Mouse (Mus musculus) left cerebral cortex, postnatal 14 days (tissue): ENCODE results near the gene Polr2f. TPM values are rescaled to one million over a fixed set of nuclear protein-coding genes. Genes with fewer than 3 reads are reported as not detected.

Experiments
- DNase-seq, 2 experiments: peaks; one replicate each; pipeline ENCODE4 v3.0.0; 2021 to 2022; ENCODE audit warnings: low spot score in 2 of 2, mixed read lengths in 1 of 2
- intact Hi-C: fragments of 180-260 bp; cut with DNase I; formaldehyde crosslinking; loops from one replicate; pipeline ENCODE4 v1.15.1; 2025
- total RNA-seq, 2 experiments: library from RNA; stranded (reverse); gene quantifications; 2 replicates each; pipeline ENCODE4 v1.2.3; 2021

The Polr2f gene
- total RNA-seq, 2 experiments from 2014 or later = 109 to 114 TPM

DNA sequence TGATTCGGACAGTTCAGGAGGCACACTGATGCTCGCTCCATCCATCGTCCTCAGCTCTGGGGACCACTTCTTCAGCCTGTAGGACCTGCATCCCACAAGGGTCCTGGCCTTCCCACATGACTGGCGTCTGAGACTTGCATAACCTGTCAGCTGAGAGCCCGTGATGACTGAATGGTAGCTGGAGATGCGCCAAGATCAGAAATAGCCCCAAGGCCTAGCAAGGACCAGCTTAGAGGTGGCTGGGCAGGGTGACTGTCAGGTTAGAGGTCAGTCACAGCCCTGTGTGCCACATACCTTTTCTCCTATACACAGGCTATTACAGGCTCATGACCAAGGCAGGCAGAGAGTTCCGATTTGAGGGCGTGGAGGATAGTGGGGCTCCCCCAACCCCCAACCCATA lies 54.7 kb downstream of the Polr2f start:
- DNase-seq = no peak

DNA sequence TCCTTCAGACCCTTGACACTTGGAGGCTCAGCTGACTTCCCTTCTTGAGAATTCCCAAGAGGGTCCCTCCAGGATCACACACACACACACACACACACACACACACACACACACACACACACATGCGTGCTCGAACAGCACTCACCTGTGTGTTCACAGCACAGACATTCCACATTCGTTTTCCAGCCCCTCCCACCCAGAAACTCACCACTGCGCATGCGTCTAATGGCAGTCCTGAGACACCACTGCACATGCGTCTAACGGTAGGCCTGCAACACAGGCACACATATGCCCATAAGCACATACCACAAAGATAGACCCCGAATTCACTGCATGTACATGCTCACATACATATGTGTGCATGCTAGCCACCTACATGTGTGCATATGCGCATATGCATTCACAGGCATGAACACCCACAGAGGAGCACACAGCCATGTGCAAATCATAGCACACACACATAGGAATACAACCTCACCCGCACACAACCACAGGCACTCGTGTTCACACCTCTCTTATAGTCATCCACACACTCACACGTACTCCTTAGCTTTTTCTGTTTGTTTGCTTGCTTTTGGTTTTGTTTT lies 58.7 kb downstream of the Polr2f start:
- intact Hi-C loops = no loop called here
- no peak for DNase-seq

More for the DNA sequence above, 54.7 kb downstream of the Polr2f start:
- intact Hi-C loops = no loop called here

Other genes with a start within 250 kb of the Polr2f start
- under 1 TPM in 1 of 2 experiments, not detected in 1; 0.23 TPM for gene Gm49510, start 241.3 kb upstream of the Polr2f start, total RNA-seq
- 10 to 100 TPM; 13.4 TPM for gene Sh3bp1, start 241.2 kb upstream of the Polr2f start, total RNA-seq
- 100 to 1,000 TPM; 167 to 179 TPM for gene Pdxp, start 227.1 kb upstream of the Polr2f start, total RNA-seq
- 10 to 100 TPM; 19.2 to 22.6 TPM for gene Lgals1, start 214.3 kb upstream of the Polr2f start, total RNA-seq
- gene Nol12, start 206.1 kb upstream of the Polr2f start, total RNA-seq = 10 to 100 TPM; 35.3 to 39.9 TPM
- gene Triobp, start 193.3 kb upstream of the Polr2f start, total RNA-seq = 10 to 100 TPM; 23.0 to 23.6 TPM
- gene H1f0, start 112.6 kb upstream of the Polr2f start, total RNA-seq = 10 to 100 TPM; 73.5 to 88.2 TPM
- gene Galr3, start 99.1 kb upstream of the Polr2f start, total RNA-seq = under 1 TPM in 1 of 2 experiments, not detected in 1; 0.44 TPM
- gene Ankrd54, start 78.1 kb upstream of the Polr2f start, total RNA-seq = 10 to 100 TPM; 17.3 to 18.6 TPM
- 10 to 100 TPM; 80.6 to 81.3 TPM for gene Eif3l, start 65.8 kb upstream of the Polr2f start, total RNA-seq
- 10 to 100 TPM; 22.1 to 27.8 TPM for gene Micall1, start 32.1 kb upstream of the Polr2f start, total RNA-seq
- gene 1700088E04Rik, start 244 bp downstream of the Polr2f start, total RNA-seq = 10 to 100 TPM; 10.8 to 13.3 TPM
- 10 to 100 TPM; 24.0 to 35.5 TPM for gene Sox10, start 24.2 kb downstream of the Polr2f start, total RNA-seq
- gene Pick1, start 88.2 kb downstream of the Polr2f start, total RNA-seq = 10 to 100 TPM; 52.0 to 56.4 TPM
- gene Gm49486, start 88.4 kb downstream of the Polr2f start, total RNA-seq = 1 to 10 TPM in 1 of 2 experiments, under 1 TPM in 1; 0.94 to 1.2 TPM
- not detected for gene Slc16a8, start 113.8 kb downstream of the Polr2f start, total RNA-seq
- 1 to 10 TPM; 3.3 to 7.0 TPM for gene Baiap2l2, start 144.5 kb downstream of the Polr2f start, total RNA-seq
- 10 to 100 TPM; 21.5 to 23.0 TPM for gene Pla2g6, start 187.4 kb downstream of the Polr2f start, total RNA-seq
- gene Maff, start 205.6 kb downstream of the Polr2f start, total RNA-seq = 1 to 10 TPM; 1.4 to 2.6 TPM